Mouse (Mus musculus) CH12.LX (cell line): ENCODE measurements at regions not wholly inside any gene's neighbourhood (a gene's known extent, or its start where the extent isn't known, plus 50 kb on each side); places are given as distances from the start of the nearest gene placed in this dataset.

Source experiments
- DNase-seq: peaks from one replicate; pipeline ENCODE4 v3.0.0-alpha.2; 2013; ENCODE audit errors: extremely low read depth
- H3K27ac ChIP-seq: 2 replicates; pipeline ENCODE4 v1.5.1; 2012; ENCODE audit warnings: low read depth, mild to moderate bottlenecking, control low read depth, moderate library complexity; ENCODE audit not compliant: insufficient read depth
- H3K27me3 ChIP-seq: replicated peaks from 2 replicates; pipeline ENCODE3; 2012; ENCODE audit warnings: inconsistent platforms
- H3K36me3 ChIP-seq, 2 experiments: replicated peaks in 1 of 2; 2 replicates each; pipeline versions ENCODE3 to v1.6.1; 2012; ENCODE audit warnings: inconsistent platforms in 1 of 2, low read length in 1 of 2, mild to moderate bottlenecking in 1 of 2, mixed read lengths in 1 of 2, moderate library complexity in 1 of 2; ENCODE audit not compliant: control insufficient read depth in 1 of 2, insufficient read depth in 1 of 2
- H3K4me1 ChIP-seq, 2 experiments: 2 replicates each; pipeline ENCODE4 v1.6.1; 2012; ENCODE audit warnings: inconsistent platforms in 1 of 2, moderate library complexity in 1 of 2; ENCODE audit not compliant: insufficient read depth in 2 of 2, control insufficient read depth in 1 of 2
- H3K4me2 ChIP-seq: 2 replicates; pipeline ENCODE4 v1.6.1; 2012; ENCODE audit warnings: low read depth, mild to moderate bottlenecking, control low read depth; ENCODE audit not compliant: poor library complexity, insufficient read depth, severe bottlenecking
- H3K4me3 ChIP-seq, 3 experiments: fragments of 150-350 bp in 1 of 3; sonication (generic) in 1 of 3; replicated peaks in 1 of 3; 2 replicates each; pipeline versions ENCODE3 to v1.5.1; 2011 to 2012; ENCODE audit warnings: low read depth in 2 of 3, low read length in 2 of 3, mild to moderate bottlenecking in 2 of 3, moderate library complexity in 2 of 3, control low read depth in 1 of 3, improper control_type of control experiment in 1 of 3, inconsistent platforms in 1 of 3, mixed read lengths in 1 of 3; ENCODE audit not compliant: poor library complexity in 1 of 3
- H3K79me2 ChIP-seq: replicated peaks from 2 replicates; pipeline ENCODE4 v1.6.1; 2012; ENCODE audit warnings: mild to moderate bottlenecking, moderate library complexity; ENCODE audit not compliant: control insufficient read depth, poor library complexity, insufficient read depth, severe bottlenecking; ENCODE audit errors: extremely low read depth
- H3K9ac ChIP-seq: 2 replicates; pipeline ENCODE4 v1.6.1; 2012; ENCODE audit warnings: low read depth, mild to moderate bottlenecking, control low read depth, moderate library complexity; ENCODE audit not compliant: insufficient read depth
- H3K9me3 ChIP-seq: replicated peaks from 2 replicates; pipeline ENCODE3; 2012; ENCODE audit warnings: low read length, inconsistent platforms, mixed read lengths
- CHD1 ChIP-seq: IDR thresholded peaks from 2 replicates; pipeline ENCODE4 v1.6.1; 2012; ENCODE audit warnings: low read depth, low read length, improper control_type of control experiment, inconsistent platforms
- CHD2 ChIP-seq: IDR thresholded peaks from 2 replicates; pipeline ENCODE4 v1.6.1; 2011; ENCODE audit warnings: low read length, improper control_type of control experiment
- E2F4 ChIP-seq: IDR thresholded peaks from 2 replicates; pipeline ENCODE4 v1.6.1; 2011; ENCODE audit warnings: low read depth, low read length, improper control_type of control experiment; ENCODE audit not compliant: insufficient replicate concordance
- ELF1 ChIP-seq: IDR thresholded peaks from 2 replicates; pipeline ENCODE4 v1.6.1; 2014; ENCODE audit warnings: low read depth, mild to moderate bottlenecking, inconsistent platforms, low read length, improper control_type of control experiment
- GABPA ChIP-seq: IDR thresholded peaks from 2 replicates; pipeline ENCODE4 v1.6.1; 2012; ENCODE audit warnings: low read depth, low read length, improper control_type of control experiment, inconsistent platforms; ENCODE audit not compliant: insufficient replicate concordance
- HCFC1 ChIP-seq: IDR thresholded peaks from 2 replicates; pipeline ENCODE4 v1.6.1; 2012; ENCODE audit warnings: low read depth, mild to moderate bottlenecking, inconsistent platforms, low read length, improper control_type of control experiment
- IRF4 ChIP-seq: IDR thresholded peaks from 2 replicates; pipeline ENCODE4 v1.6.1; 2014; ENCODE audit warnings: low read depth, mild to moderate bottlenecking, inconsistent platforms, low read length, improper control_type of control experiment
- JUND ChIP-seq: conservative IDR thresholded peaks from 2 replicates; pipeline ENCODE4 v1.6.1; 2011; ENCODE audit warnings: low read depth, low read length, improper control_type of control experiment
- MAZ ChIP-seq: IDR thresholded peaks from 2 replicates; pipeline ENCODE4 v1.6.1; 2012; ENCODE audit warnings: low read depth, mild to moderate bottlenecking, inconsistent platforms, low read length, improper control_type of control experiment, moderate library complexity
- POLR2AphosphoS2 ChIP-seq: IDR thresholded peaks from 2 replicates; pipeline ENCODE4 v1.6.1; 2011; ENCODE audit warnings: low read depth, low read length, improper control_type of control experiment
- RAD21 ChIP-seq: IDR thresholded peaks from 2 replicates; pipeline ENCODE4 v1.6.1; 2011; ENCODE audit warnings: low read depth, mild to moderate bottlenecking, low read length, improper control_type of control experiment, moderate library complexity
- RCOR1 ChIP-seq: conservative IDR thresholded peaks from 2 replicates; pipeline ENCODE4 v1.6.1; 2012; ENCODE audit warnings: low read depth, mild to moderate bottlenecking, inconsistent platforms, low read length, improper control_type of control experiment
- SMC3 ChIP-seq: IDR thresholded peaks from 2 replicates; pipeline ENCODE4 v1.6.1; 2011; ENCODE audit warnings: low read depth, low read length, improper control_type of control experiment
- ZC3H11A ChIP-seq: IDR thresholded peaks from 2 replicates; pipeline ENCODE4 v1.6.1; 2012; ENCODE audit warnings: low read depth, mild to moderate bottlenecking, inconsistent platforms, low read length, improper control_type of control experiment
- ZKSCAN1 ChIP-seq: IDR thresholded peaks from 2 replicates; pipeline ENCODE4 v1.6.1; 2012; ENCODE audit warnings: low read depth, inconsistent platforms, low read length, improper control_type of control experiment, borderline replicate concordance
- dilution Hi-C: fragments of 300-500 bp; cut with MboI; formaldehyde crosslinking; loops from 2 replicates; pipeline ENCODE4 v1.14.3; 2020; ENCODE audit warnings: low sequenced_read_pairs; ENCODE audit not compliant: extremely low pct_unique_long_range_greater_than_20kb, extremely low pct_ligation_motif_present
- in situ Hi-C: fragments of 300-500 bp; cut with MboI; formaldehyde crosslinking; loops from 3 replicates; pipeline ENCODE4 v1.14.3; 2019; ENCODE audit warnings: low sequenced_read_pairs, low pct_ligation_motif_present, low pct_unique_long_range_greater_than_20kb, mixed read lengths

DNA sequence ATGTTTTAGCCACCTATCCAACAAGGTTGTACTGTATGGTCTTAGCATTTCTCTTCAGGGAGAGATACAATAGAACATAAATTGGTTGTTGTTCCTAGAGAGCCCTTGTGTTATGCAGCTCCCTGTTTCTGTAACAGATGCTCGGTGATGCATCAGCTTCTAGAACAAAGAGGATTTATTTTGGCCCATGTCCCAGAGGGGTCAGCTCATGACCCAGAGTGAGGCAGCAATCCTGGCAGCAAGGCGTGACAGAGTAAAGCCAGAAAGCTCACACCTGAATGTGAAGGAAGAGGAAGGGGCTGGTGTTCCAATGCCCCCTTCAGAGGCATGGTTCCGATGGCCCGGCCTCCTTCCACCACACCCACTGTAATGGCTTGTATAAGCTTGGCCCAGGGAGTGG lies 88.8 kb downstream of the Ets2 start:
- no peak overlapping the region for H3K27ac ChIP-seq
- H3K79me2 ChIP-seq = no peaks in the 10 kb centered on the region
- no peak overlapping the region for H3K4me3 ChIP-seq
- dilution Hi-C loops = no loop called here
- no peak overlapping the region for H3K9ac ChIP-seq
- TF ChIP-seq POLR2AphosphoS2 (no peak), HCFC1 (no peak), CHD1 (no peak), SMC3 (no peak), CHD2 (no peak), ZC3H11A (no peak)
- no peaks in the 10 kb centered on the region for H3K36me3 ChIP-seq
- DNase-seq = no peak
- no peaks in the 10 kb centered on the region for H3K27me3 ChIP-seq
- H3K9me3 ChIP-seq = peaks cover 2% of the 10 kb centered on the region
- H3K4me2 ChIP-seq = no peak overlapping the region
- H3K4me1 ChIP-seq = peaks cover 0 to 11% of the 10 kb centered on the region in 2 experiments; a peak in 2 of 4 replicates
- in situ Hi-C loops = no loop called here

GRCm38 (mm10) chr16:95789548-95789947 lies 87.7 kb downstream of the Ets2 start:
- H3K36me3 ChIP-seq = no peaks in the 10 kb centered on the region
- H3K9me3 ChIP-seq = peaks cover 2% of the 10 kb centered on the region
- dilution Hi-C loops (no loop called here), in situ Hi-C loops (no loop called here)
- TF ChIP-seq JUND (no peak), RCOR1 (no peak), ZKSCAN1 (no peak), ELF1 (no peak), MAZ (no peak), GABPA (no peak), IRF4 (no peak), HCFC1 (no peak), E2F4 (no peak), RAD21 (no peak), CHD2 (no peak)
- no peak overlapping the region for H3K4me3 ChIP-seq
- no peak overlapping the region for H3K27ac ChIP-seq
- no peak for DNase-seq
- H3K27me3 ChIP-seq = no peaks in the 10 kb centered on the region
- no peak overlapping the region for H3K9ac ChIP-seq
- H3K4me1 ChIP-seq = peaks cover 0 to 11% of the 10 kb centered on the region in 2 experiments; a peak in 2 of 4 replicates
- H3K79me2 ChIP-seq = no peaks in the 10 kb centered on the region
- H3K4me2 ChIP-seq = no peak overlapping the region
